Mouse (Mus musculus): ENCODE results near the gene Utp11.
"Not testable (repeated sequence)": the region's sequence is repeated elsewhere in the genome, so short reads cannot be mapped to it uniquely, and the experiment has no call there.

The Utp11 gene

GRCm38 (mm10) chr4:124693135-124693894 is at the start of gene Utp11:
Utp11 (minus strand) TSS chr4:124693600.
- peak; percentile 96 for DNase-seq (ENCODE audit: low spot score)

GRCm38 (mm10) chr4:124742839-124743238 is 49.4 kb upstream of the Utp11 start:
- no peak for DNase-seq (ENCODE audit: low spot score)

- DNase-seq (ENCODE audit: low spot score) = peak; percentile 92
Observed at GRCm38 (mm10) chr4:124741376-124742343, 48.3 kb upstream of the Utp11 start, which contains the start of gene Inpp5b. Inpp5b (plus strand) TSS chr4:124741850.

GRCm38 (mm10) chr4:124738783-124739182 is 45.4 kb upstream of the Utp11 start:
- no peak for DNase-seq (ENCODE audit: low spot score)

GRCm38 (mm10) chr4:124738013-124738412 is 44.6 kb upstream of the Utp11 start:
- DNase-seq (ENCODE audit: low spot score) = peak; percentile 21

GRCm38 (mm10) chr4:124737486-124737885 is 44.1 kb upstream of the Utp11 start:
- no peak for DNase-seq (ENCODE audit: low spot score)

- DNase-seq (ENCODE audit: low spot score) = no peak
Observed at GRCm38 (mm10) chr4:124736952-124737351, 43.6 kb upstream of the Utp11 start.

GRCm38 (mm10) chr4:124726121-124726520 is 32.7 kb upstream of the Utp11 start:
- DNase-seq (ENCODE audit: low spot score) = no peak

GRCm38 (mm10) chr4:124719101-124719500 is 25.7 kb upstream of the Utp11 start:
- no peak for DNase-seq (ENCODE audit: low spot score)

- peak; percentile 98 for DNase-seq (ENCODE audit: low spot score)
Observed at GRCm38 (mm10) chr4:124714545-124715481, 21.4 kb upstream of the Utp11 start, which contains the start of gene Sf3a3. Sf3a3 (plus strand) TSS chr4:124714776.

GRCm38 (mm10) chr4:124713850-124714249 is 20.4 kb upstream of the Utp11 start:
- not testable (repeated sequence) for DNase-seq (ENCODE audit: low spot score)

GRCm38 (mm10) chr4:124712618-124713017 is 19.2 kb upstream of the Utp11 start:
- DNase-seq (ENCODE audit: low spot score) = no peak

- DNase-seq (ENCODE audit: low spot score) = peak; percentile 81
Observed at GRCm38 (mm10) chr4:124710776-124711291, 17.4 kb upstream of the Utp11 start.

- DNase-seq (ENCODE audit: low spot score) = peak; percentile 84
Observed at GRCm38 (mm10) chr4:124709961-124710446, 16.6 kb upstream of the Utp11 start.

- peak; percentile 93 for DNase-seq (ENCODE audit: low spot score)
Observed at GRCm38 (mm10) chr4:124708518-124709477, 15.4 kb upstream of the Utp11 start.

GRCm38 (mm10) chr4:124708200-124708517 is 14.8 kb upstream of the Utp11 start:
- not testable (repeated sequence) for DNase-seq (ENCODE audit: low spot score)

GRCm38 (mm10) chr4:124707381-124708199 is 14.2 kb upstream of the Utp11 start:
- DNase-seq (ENCODE audit: low spot score) = not testable (repeated sequence)

GRCm38 (mm10) chr4:124705661-124706269 is 12.4 kb upstream of the Utp11 start:
- no peak for DNase-seq (ENCODE audit: low spot score)

All from embryo, embryonic 10 days (tissue).